Mouse (Mus musculus) G1E (cell line): ENCODE data around the gene Rasgef1a.

Source experiments
- CTCF ChIP-seq: IDR thresholded peaks from 2 replicates; pipeline ENCODE4 v1.5.1; 2012; ENCODE audit warnings: low read depth, low read length, inconsistent platforms, mixed read lengths
- GATA1 ChIP-seq: IDR thresholded peaks from 2 replicates; pipeline ENCODE4 v1.6.1; 2012; ENCODE audit warnings: borderline replicate concordance, low read length, inconsistent platforms, mixed read lengths
- POLR2AphosphoS5 ChIP-seq: IDR thresholded peaks from 2 replicates; pipeline ENCODE4 v1.6.1; 2012; ENCODE audit warnings: low read depth, low read length, inconsistent platforms; ENCODE audit not compliant: insufficient replicate concordance
- TAL1 ChIP-seq: conservative IDR thresholded peaks from 2 replicates; pipeline ENCODE4 v1.6.1; 2012; ENCODE audit warnings: low read depth, low read length, inconsistent platforms, mixed read lengths

DNA sequence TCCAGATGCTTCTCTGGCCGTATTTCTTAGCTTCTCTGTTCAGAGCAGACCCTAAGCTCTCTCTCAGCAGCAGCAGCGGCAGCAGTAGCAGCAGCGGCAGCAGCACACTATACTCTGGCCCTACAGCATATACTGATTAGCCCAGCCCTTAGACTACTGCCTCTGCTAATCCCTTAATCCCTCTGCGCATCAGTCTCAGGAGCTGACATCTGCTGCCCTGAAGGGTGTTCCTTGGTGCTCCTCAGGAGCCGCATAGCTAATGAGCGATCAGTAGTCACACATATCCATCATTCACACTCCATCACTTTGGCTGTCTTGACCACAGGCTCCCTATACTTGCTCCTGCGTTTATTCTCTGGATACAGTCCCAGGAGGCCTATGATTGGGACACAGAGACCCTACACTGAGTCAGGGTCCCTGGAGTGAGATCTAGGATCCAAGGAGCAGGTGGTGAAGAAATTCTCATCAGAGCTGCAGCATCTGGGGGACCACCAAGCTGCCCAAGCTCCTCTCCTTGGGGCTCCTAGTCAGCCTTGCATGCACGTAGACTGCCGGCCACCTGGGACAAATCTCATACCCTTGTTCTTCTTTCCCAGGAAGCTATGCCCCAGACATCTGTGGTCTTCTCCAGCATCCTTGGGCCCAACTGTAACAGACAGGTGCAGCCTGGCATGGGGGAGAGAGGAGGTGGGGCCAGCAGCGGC, 68.7 kb downstream of the Rasgef1a start:
- no peak for TF ChIP-seq GATA1
- TF ChIP-seq CTCF = no peak
- TF ChIP-seq POLR2AphosphoS5 = no peak
- TF ChIP-seq TAL1 = no peak
